Mouse (Mus musculus): Measurements from ENCODE around the gene Rtp1.

Rtp1 gene

GRCm38 (mm10) chr16:23454376-23454775 lies 25.4 kb downstream of the Rtp1 start:
- DNase-seq (ENCODE audit: low read depth, low spot score), result no peak

DNA sequence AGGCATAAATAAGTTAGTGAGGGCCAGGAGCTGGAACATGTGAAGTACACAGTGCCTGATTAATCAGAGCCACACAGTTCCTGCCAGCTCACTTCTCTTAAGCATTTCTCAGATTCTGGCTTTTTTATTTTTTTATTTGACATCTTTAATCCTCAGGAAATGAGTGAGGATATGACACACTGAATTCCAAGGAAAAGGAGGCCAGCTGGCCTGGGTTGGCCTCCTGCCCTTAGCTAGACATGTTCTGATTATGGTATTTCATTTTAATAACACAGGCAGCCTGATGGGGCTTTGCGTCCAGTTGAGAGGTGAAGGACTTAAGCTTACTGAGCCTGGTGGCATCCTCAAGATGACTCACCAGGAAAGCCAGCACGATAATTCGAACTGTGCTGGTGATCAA lies 27.6 kb downstream of the Rtp1 start:
- DNase-seq (ENCODE audit: low read depth, low spot score), result no peak

DNA sequence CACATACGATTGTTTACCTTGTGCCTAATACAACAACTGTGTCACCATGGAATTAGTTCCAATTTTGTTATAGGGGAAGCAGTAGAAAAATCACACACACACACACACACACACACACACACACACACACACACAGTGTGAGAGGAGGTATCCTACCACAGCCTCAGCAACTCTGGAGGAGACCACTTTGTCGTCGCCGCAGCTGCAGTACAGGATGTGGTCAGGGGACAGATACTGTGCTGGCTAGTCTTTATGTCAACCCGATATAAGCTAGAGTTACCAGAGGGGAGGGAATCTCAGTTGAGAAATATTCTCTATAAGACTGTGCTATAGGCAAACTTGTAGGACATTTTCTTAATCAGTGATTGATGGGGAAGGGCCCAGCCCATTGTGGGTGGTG lies 28.4 kb downstream of the Rtp1 start:
- DNase-seq (ENCODE audit: low read depth, low spot score), result no peak

GRCm38 (mm10) chr16:23458906-23459588 lies 30.1 kb downstream of the Rtp1 start:
- no peak for DNase-seq (ENCODE audit: low read depth, low spot score)

DNA sequence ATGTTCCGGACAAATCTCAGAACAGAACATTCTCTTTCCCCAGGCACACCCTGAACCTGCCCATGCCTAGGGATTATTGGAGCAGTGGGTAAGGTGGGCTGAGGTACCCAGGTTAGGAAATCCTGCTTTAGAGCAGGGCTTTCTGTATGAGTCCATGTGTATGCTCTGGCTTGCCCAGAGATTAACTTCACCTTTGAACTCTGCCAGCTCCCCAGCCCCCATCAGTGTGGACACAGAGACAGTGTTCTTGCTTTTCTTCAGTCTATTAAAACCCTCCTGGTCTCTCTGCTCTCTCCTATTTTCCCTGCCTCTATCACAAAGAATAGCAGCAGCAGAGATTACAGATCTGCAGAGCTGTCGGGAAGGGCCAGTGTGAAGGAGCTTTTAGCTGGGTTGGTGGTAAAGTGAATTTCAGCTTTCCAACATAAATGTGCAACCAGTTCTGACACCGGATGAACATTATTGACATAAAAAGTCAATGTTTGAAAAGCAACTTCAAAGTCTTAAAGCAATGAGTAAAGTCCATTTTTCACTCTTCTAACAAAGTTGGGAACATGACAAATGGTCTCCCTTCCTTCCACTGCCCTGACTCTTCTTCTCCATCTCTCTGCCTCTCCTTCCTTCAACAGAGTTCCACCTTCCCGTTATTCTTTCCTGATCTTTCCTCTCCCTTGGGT lies 34.9 kb downstream of the Rtp1 start:
- no peak for DNase-seq (ENCODE audit: low read depth, low spot score)

GRCm38 (mm10) chr16:23471551-23471950 lies 42.6 kb downstream of the Rtp1 start:
- DNase-seq (ENCODE audit: low read depth, low spot score), result no peak

DNA sequence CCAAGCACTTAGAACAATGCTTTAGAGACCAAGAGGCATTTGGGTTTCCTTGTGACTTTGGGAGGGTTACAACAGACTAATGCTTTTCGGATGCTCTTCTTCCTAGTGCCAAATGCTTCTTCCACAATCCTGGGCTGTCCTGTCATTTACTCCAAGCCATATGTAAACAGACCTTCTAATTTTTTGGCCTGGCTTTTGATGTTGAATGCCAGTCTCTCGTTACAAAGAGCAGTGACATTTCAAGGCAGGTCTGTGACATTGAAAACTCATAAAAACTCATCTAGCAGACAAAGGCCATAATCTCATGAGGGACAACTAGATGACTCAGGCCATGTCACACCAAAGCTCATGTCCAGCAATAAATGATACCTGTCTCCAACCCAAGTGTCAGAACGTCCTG lies 43.1 kb downstream of the Rtp1 start:
- no peak for DNase-seq (ENCODE audit: low read depth, low spot score)

DNA sequence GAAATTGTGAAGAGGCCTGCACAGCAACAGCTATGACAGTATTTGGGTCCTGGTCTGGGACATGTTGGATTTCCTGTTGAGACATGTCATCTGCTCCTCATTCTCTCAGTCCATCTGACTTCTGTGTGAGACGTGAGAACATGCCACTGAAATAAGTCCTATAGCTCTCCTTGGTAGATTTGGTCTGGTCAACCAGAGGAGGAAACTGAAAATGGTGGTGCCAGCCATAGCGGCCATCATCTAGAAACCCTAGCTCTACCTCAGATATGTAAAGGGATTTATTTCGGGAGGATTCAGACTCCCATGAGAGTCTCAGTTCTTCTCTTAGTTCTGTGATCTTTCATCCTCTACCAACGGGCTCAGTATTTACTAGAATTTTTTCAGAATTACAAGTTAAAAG lies 46.7 kb downstream of the Rtp1 start:
- no peak for DNase-seq (ENCODE audit: low read depth, low spot score)

DNA sequence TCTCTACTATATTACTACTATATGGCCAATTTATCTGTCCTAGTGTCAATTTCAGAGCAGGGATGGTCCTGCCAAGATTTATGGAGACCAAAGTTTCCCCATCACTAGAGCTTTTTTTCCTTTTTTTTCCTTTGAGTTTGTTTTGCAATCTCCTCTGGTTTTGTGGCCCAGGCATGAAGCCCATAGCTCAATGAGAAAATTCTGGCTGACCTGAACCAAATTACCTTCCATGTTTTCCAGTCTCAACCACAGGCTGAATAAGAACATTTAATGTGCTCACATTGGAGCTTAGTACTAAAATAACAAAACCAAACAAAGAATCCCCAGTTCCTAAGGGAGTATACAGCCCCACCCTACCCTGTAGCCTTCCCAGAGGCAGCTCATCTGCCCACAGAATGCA lies 47.7 kb downstream of the Rtp1 start:
- no peak for DNase-seq (ENCODE audit: low read depth, low spot score)

- DNase-seq (ENCODE audit: low read depth, low spot score), result no peak
Measured at GRCm38 (mm10) chr16:23479872-23480603, 51.1 kb downstream of the Rtp1 start.

- DNase-seq (ENCODE audit: low read depth, low spot score), result no peak
Measured at GRCm38 (mm10) chr16:23482218-23482617, 53.3 kb downstream of the Rtp1 start.

GRCm38 (mm10) chr16:23482846-23483245 lies 53.9 kb downstream of the Rtp1 start:
- DNase-seq (ENCODE audit: low read depth, low spot score), result no peak

DNA sequence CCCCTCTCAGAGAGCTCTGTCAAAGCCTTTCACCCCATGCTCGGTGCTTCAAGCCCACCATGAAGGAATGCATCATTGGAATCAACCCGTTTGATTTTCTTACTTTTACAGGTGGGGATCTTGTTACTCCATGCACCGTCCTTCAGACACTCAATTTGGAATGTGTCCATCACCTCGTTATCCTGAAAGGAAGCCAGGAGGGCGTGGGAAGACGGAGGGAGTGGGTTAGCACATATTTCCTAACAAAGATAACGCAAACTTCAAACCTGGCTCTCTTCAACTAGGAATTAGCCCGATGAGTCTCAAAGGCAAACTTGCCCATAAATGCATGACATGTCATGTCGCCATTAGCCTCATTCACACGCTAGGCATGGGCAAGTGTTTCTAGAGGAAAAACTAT lies 54.4 kb downstream of the Rtp1 start:
- no peak for DNase-seq (ENCODE audit: low read depth, low spot score)

Measured in telencephalon, adult 2 months (tissue).